Mouse (Mus musculus): ENCODE measurements around the gene Tnnt3. TPM values are rescaled to one million over a fixed set of nuclear protein-coding genes. Genes with fewer than 3 reads are reported as not detected.

Gene Tnnt3
- polyA plus RNA-seq, 1 experiment from 2014 or later, result 1.1 TPM

GRCm38 (mm10) chr7:142553417-142554335 lies 55.0 kb downstream of the Tnnt3 start:
- H3K27me3 ChIP-seq (ENCODE audit: poor library complexity, severe bottlenecking), result no peaks in the 10 kb centered on the region
- H3K4me3 ChIP-seq, result no peak overlapping the region
- H3K9me3 ChIP-seq, result no peaks in the 10 kb centered on the region
- H3K27ac ChIP-seq, result peak overlapping the region; percentile 81
- no peaks in the 10 kb centered on the region for H3K36me3 ChIP-seq (replicated peaks)
- DNase-seq (ENCODE audit: extremely low spot score, low spot score), result no peak
- H3K4me1 ChIP-seq, result peaks cover 82% of the 10 kb centered on the region
- 42% methylated on average over 11 of the region's 11 CpGs for WGBS

GRCm38 (mm10) chr7:142554625-142555024 lies 56.0 kb downstream of the Tnnt3 start:
- no peak overlapping the region for H3K4me3 ChIP-seq
- WGBS, result 71% methylated on average over 1 of the region's 1 CpGs
- peak overlapping the region; percentile 81 for H3K27ac ChIP-seq
- H3K36me3 ChIP-seq (replicated peaks), result no peaks in the 10 kb centered on the region
- no peak for DNase-seq (ENCODE audit: extremely low spot score, low spot score)
- H3K27me3 ChIP-seq (ENCODE audit: poor library complexity, severe bottlenecking), result no peaks in the 10 kb centered on the region
- peaks cover 82% of the 10 kb centered on the region for H3K4me1 ChIP-seq
- no peaks in the 10 kb centered on the region for H3K9me3 ChIP-seq

DNA sequence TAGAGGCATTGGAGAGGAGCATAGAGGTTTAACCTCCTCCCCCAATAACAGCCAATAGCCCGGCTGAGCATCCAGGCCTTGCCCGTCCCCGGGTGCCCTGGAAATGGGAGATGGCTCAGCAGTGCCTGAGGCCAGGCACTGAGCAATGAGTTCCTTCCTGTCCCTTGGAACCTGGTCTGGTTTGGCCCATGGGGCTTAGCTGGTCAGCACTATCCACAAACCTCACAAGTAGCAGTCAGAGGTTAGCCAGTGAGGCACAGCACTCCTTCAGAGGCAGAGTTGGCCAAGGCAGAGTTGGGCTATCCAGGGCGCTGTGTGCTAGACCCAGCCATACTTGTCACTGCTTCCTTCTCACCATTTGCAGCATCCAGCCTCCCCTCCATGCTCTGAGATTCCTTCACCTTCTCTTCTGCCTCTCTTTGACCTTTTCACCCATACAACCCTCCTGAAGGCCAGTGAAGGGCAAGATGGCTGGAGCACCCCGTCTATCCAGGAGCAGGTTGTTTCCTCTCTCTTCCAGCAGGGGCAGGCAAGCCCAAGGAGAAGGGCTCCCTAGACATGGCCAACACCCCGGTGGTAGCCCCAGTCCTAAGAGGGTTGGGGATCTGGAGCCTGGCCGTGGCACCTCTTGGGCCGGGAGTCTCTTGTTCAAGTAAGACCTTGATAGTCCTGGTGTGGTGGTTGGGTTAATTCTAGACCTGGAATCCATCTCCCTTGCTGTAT lies 56.9 kb downstream of the Tnnt3 start:
- no peak for DNase-seq (ENCODE audit: extremely low spot score, low spot score)
- Histone ChIP-seq H3K27ac (peak overlapping the region; percentile 81; the same call in 1 of the 2 replicates), H3K4me1 (peaks cover 84% of the 10 kb centered on the region), H3K36me3 (replicated peaks) (no peaks in the 10 kb centered on the region), H3K27me3 (ENCODE audit: poor library complexity, severe bottlenecking) (no peaks in the 10 kb centered on the region), H3K9me3 (no peaks in the 10 kb centered on the region), H3K4me3 (no peak overlapping the region)
- 91% methylated on average over 8 of the region's 8 CpGs for WGBS

DNA sequence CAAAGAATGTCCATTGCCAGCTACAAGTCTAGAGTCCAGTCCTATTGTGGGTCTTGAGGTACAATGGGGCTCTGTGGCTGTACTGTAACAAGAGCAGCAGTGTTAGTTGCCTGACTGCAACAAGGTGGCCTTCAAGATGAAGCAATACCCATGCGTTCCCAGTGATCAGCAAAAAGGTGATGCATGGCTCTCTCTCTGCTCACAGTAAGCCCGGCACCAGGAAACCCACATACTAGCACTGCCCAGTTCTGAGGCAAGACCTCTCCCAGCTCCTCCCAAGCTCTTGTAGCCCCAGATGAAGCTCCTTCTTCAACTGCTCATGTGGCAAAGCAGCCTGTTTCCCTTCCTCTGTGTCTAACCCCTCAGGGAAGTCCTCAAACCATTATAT lies 57.4 kb downstream of the Tnnt3 start:
- Histone ChIP-seq H3K27me3 (ENCODE audit: poor library complexity, severe bottlenecking) (no peaks in the 10 kb centered on the region), H3K9me3 (no peaks in the 10 kb centered on the region), H3K36me3 (replicated peaks) (no peaks in the 10 kb centered on the region), H3K4me3 (no peak overlapping the region), H3K27ac (peak overlapping the region; percentile 81; the same call in 1 of the 2 replicates), H3K4me1 (peaks cover 85% of the 10 kb centered on the region)
- 95% methylated on average over 2 of the region's 2 CpGs for WGBS
- no peak for DNase-seq (ENCODE audit: extremely low spot score, low spot score)

GRCm38 (mm10) chr7:142557696-142558095 lies 59.1 kb downstream of the Tnnt3 start:
- 14% methylated on average over 6 of the region's 6 CpGs for WGBS
- no peak for DNase-seq (ENCODE audit: extremely low spot score, low spot score)
- peaks cover 97% of the 10 kb centered on the region for H3K4me1 ChIP-seq
- H3K4me3 ChIP-seq, result no peak overlapping the region
- no peaks in the 10 kb centered on the region for H3K36me3 ChIP-seq (replicated peaks)
- H3K9me3 ChIP-seq, result no peaks in the 10 kb centered on the region
- peak overlapping the region; percentile 72 for H3K27ac ChIP-seq
- H3K27me3 ChIP-seq (ENCODE audit: poor library complexity, severe bottlenecking), result no peaks in the 10 kb centered on the region

GRCm38 (mm10) chr7:142558511-142559146 lies 60.0 kb downstream of the Tnnt3 start:
- no peak overlapping the region for H3K4me3 ChIP-seq
- WGBS, result 92% methylated on average over 9 of the region's 9 CpGs
- peak overlapping the region; percentile 72 for H3K27ac ChIP-seq
- no peaks in the 10 kb centered on the region for H3K27me3 ChIP-seq (ENCODE audit: poor library complexity, severe bottlenecking)
- no peak for DNase-seq (ENCODE audit: extremely low spot score, low spot score)
- H3K4me1 ChIP-seq, result peaks cover 97% of the 10 kb centered on the region
- no peaks in the 10 kb centered on the region for H3K9me3 ChIP-seq
- H3K36me3 ChIP-seq (replicated peaks), result no peaks in the 10 kb centered on the region

DNA sequence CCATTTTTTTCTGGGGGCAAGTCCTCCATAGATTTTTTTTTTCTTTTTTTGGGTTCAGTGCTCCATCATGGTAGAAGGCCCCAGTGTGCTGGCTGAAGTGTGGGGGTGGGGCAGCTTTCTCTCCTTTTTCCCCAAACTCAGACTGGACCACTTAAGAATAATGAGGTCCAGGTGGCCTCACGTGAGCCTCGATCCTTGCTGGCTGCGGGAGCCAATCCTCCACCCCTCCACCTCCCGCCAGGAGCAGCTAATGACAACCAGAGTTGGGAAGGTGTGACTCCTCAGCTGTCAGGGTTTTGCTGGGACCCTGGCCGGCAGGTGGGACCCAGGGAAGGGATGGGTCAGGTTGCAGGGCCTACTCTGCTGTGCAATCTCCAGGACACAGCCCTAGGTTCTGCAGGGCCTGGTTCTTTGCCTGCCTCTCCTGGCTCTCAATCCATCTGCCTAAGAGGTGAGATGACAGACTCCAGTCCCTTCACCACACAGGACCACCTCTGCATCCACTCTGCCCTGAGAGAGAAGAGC lies 61.1 kb downstream of the Tnnt3 start:
- no peak for DNase-seq (ENCODE audit: extremely low spot score, low spot score)
- WGBS, result 49% methylated on average over 5 of the region's 5 CpGs
- peak overlapping the region; percentile 85 for H3K27ac ChIP-seq
- peaks cover 97% of the 10 kb centered on the region for H3K4me1 ChIP-seq
- H3K27me3 ChIP-seq (ENCODE audit: poor library complexity, severe bottlenecking), result no peaks in the 10 kb centered on the region
- no peaks in the 10 kb centered on the region for H3K36me3 ChIP-seq (replicated peaks)
- H3K4me3 ChIP-seq, result no peak overlapping the region
- no peaks in the 10 kb centered on the region for H3K9me3 ChIP-seq

DNA sequence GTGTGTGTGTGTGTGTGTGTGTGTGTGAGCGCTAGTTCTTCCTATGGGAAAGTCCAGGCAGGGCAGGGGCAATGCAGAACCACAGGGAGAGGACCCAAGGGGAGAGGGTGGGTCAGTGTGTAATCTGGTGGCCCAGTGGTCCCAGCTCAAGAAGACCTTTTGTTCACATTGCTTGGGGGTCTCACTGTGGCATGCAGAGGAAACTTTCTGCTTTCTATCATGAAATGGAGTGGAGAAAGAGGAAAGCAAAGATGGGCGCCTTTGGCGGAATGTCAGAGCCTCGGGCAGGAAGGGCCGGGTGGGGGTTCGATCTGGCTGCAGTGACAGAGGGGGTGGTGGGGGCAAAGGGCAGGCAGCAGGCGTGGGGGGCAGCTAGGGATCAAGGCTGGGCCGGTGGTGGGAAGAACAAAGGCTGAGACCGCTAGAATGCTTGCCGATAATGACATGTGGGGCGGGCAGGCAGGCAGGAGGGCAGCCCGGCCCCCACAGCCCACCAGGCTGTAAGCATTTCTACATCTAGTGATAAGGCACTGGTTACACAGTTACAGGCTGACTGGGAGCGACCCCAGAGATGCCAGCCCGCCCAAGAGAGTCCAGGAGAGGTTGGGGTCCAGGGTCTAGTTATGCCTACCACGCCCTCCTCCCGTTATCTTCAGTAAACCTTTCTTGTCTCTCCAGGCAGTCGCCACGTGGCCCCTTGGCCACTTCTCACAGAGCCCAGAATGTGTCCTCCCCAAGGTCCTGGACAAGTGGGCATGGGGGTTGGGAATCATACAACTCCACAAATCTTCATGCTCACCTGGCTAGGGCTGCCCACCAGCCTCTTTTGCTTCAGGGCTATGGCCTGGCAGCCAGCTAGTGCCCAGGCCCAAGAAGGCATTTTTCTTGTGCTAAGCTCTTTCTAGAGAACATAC lies 62.6 kb downstream of the Tnnt3 start:
- Histone ChIP-seq H3K36me3 (replicated peaks) (no peaks in the 10 kb centered on the region), H3K27me3 (ENCODE audit: poor library complexity, severe bottlenecking) (no peaks in the 10 kb centered on the region), H3K4me3 (no peak overlapping the region), H3K27ac (peak overlapping the region; percentile 85), H3K9me3 (no peaks in the 10 kb centered on the region), H3K4me1 (peaks cover 93% of the 10 kb centered on the region)
- WGBS, result 25% methylated on average over 18 of the region's 18 CpGs
- no peak for DNase-seq (ENCODE audit: extremely low spot score, low spot score)

GRCm38 (mm10) chr7:142561856-142562404 lies 63.3 kb downstream of the Tnnt3 start:
- peak overlapping the region; percentile 85 for H3K27ac ChIP-seq
- WGBS, result 77% methylated on average over 4 of the region's 4 CpGs
- H3K4me1 ChIP-seq, result peaks cover 87% of the 10 kb centered on the region
- H3K4me3 ChIP-seq, result no peak overlapping the region
- H3K27me3 ChIP-seq (ENCODE audit: poor library complexity, severe bottlenecking), result no peaks in the 10 kb centered on the region
- H3K36me3 ChIP-seq (replicated peaks), result no peaks in the 10 kb centered on the region
- no peak for DNase-seq (ENCODE audit: extremely low spot score, low spot score)
- H3K9me3 ChIP-seq, result no peaks in the 10 kb centered on the region

DNA sequence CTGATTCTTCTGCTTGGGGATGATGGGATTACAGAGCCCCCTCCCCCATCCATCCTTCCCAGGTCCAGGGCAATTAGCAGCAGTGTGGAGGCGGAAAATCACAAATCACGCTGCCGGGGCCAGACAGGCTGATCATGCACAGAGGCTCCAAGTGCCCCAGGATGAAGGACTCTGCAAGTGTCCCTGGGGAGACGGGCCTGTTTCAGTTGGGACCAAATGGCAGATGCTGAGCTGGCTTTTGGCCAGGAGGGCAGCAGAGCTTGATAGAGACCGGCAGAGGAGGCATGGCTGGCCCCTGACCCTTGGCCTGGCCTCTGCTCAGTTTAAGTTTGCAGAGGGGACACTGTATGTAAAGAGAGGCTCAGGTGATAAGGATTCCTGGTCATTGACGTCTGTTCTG lies 64.5 kb downstream of the Tnnt3 start:
- DNase-seq (ENCODE audit: extremely low spot score, low spot score), result no peak

DNA sequence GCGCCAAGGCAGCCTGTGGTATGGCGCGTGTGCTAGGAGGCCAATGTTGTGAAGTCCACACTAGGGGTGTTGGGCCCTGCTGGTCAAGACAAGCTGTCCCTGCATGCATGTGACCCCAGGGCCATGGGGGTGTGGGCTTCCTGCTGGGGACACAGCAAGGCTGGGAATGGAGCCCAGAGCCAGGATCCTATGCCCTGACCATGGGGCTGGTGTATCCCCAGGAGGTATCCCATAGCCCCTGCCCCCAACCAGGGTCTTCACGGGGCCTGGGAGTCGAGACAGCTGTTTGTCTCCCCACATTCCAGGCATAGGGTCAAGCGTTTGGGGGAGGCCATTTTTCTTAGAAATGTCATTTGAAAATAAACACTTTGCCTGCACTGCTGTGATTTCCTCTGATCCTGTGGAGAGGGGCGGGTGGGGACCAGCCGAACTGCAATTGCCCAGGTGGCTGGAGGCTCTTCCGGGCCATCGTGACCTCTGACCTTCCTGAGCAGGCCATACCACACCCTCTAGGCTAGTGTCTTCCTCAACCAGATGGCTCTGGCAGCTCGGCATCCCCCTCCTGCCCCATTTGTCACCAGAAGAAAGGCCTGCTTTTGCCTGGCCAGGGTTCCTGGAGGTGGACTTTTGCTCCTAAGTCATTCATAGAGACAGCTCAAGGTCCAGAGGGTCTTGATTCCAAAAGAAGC lies 66.5 kb downstream of the Tnnt3 start:
- Histone ChIP-seq H3K9me3 (no peaks in the 10 kb centered on the region), H3K36me3 (replicated peaks) (no peaks in the 10 kb centered on the region), H3K4me3 (no peak overlapping the region), H3K27me3 (ENCODE audit: poor library complexity, severe bottlenecking) (no peaks in the 10 kb centered on the region), H3K27ac (peak overlapping the region; percentile 75), H3K4me1 (peaks cover 74% of the 10 kb centered on the region)
- DNase-seq (ENCODE audit: extremely low spot score, low spot score), result no peak
- WGBS, result 63% methylated on average over 11 of the region's 11 CpGs

More for the DNA sequence above, 64.5 kb downstream of the Tnnt3 start:
- H3K27ac ChIP-seq, result peak overlapping the region; percentile 75
- H3K4me3 ChIP-seq, result no peak overlapping the region
- H3K36me3 ChIP-seq (replicated peaks), result no peaks in the 10 kb centered on the region
- H3K9me3 ChIP-seq, result no peaks in the 10 kb centered on the region
- peaks cover 75% of the 10 kb centered on the region for H3K4me1 ChIP-seq
- WGBS, result 42% methylated on average over 6 of the region's 6 CpGs
- H3K27me3 ChIP-seq (ENCODE audit: poor library complexity, severe bottlenecking), result no peaks in the 10 kb centered on the region

All from forebrain, embryonic 10.5 days (tissue).